Mouse (Mus musculus): Measurements from ENCODE around the gene Pkd1l2.

Pkd1l2 gene

DNA sequence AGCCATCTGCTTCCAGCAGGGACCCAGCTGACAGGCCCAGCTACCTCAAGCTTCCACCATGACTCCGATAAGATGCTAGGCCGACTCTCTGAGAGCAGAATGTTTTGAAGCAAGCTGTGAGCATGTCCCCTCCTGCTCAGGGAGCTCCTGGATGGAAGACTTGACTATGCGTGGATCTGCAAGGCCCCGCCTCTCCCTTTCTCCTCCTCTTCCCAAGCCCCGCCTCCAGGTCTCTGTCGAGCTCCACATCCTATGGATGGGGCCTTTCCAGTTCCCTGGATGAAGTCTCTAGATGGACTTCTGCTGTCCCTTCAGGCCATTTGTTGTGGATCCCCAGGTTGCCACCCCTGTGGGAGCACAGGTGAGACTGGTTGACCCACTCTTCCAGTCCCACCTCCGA, 23.2 kb downstream of the Pkd1l2 start:
- H3K4me3 ChIP-seq (replicated peaks; ENCODE audit: low read length) = peak overlapping the region; percentile 59
- no peaks in the 10 kb centered on the region for H3K36me3 ChIP-seq (ENCODE audit: insufficient read depth, low read length)
- H3K27me3 ChIP-seq (ENCODE audit: insufficient read depth, low read length) = peaks cover 25% of the 10 kb centered on the region
- TF ChIP-seq POU5F1 (IDR thresholded peaks at IDR 0.05; ENCODE audit: borderline replicate concordance, low read length) = no peak
- no peak for TF ChIP-seq CTCF (conservative IDR thresholded peaks at IDR 0.05; ENCODE audit: low read length)
- no peak for TF ChIP-seq NANOG (IDR thresholded peaks at IDR 0.05; ENCODE audit: borderline replicate concordance, low read length)
- H3K4me1 ChIP-seq (replicated peaks; ENCODE audit: low read depth, low read length) = peaks cover 22% of the 10 kb centered on the region
- H3K9me3 ChIP-seq (ENCODE audit: low read length) = no peaks in the 10 kb centered on the region

DNA sequence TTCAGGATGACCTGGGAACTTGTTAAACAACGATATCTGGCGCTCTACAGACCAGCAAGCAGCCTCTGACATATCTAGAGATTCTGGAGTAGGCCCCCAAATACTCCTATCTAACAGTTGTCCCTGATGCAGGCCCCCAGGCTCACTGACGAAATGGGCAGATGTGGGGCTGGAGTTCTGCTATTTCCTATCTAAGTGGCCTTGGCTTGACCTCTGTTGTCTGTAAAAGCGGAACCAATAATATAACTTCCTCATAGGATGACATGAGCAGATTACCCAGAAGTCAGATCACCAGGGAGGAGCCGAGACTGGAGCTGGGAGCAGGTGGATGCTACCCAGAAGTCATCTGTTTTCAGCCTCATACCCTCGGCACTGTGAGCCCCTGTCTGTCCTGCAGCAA, 27.2 kb downstream of the Pkd1l2 start:
- Histone ChIP-seq H3K4me1 (replicated peaks; ENCODE audit: low read depth, low read length) (peaks cover 11% of the 10 kb centered on the region), H3K27me3 (ENCODE audit: insufficient read depth, low read length) (peaks cover 31% of the 10 kb centered on the region), H3K36me3 (ENCODE audit: insufficient read depth, low read length) (no peaks in the 10 kb centered on the region), H3K4me3 (replicated peaks; ENCODE audit: low read length) (no peak overlapping the region), H3K9me3 (ENCODE audit: low read length) (no peaks in the 10 kb centered on the region)
- TF ChIP-seq NANOG (IDR thresholded peaks at IDR 0.05; ENCODE audit: borderline replicate concordance, low read length) = no peak
- no peak for TF ChIP-seq CTCF (conservative IDR thresholded peaks at IDR 0.05; ENCODE audit: low read length)
- no peak for TF ChIP-seq POU5F1 (IDR thresholded peaks at IDR 0.05; ENCODE audit: borderline replicate concordance, low read length)

DNA sequence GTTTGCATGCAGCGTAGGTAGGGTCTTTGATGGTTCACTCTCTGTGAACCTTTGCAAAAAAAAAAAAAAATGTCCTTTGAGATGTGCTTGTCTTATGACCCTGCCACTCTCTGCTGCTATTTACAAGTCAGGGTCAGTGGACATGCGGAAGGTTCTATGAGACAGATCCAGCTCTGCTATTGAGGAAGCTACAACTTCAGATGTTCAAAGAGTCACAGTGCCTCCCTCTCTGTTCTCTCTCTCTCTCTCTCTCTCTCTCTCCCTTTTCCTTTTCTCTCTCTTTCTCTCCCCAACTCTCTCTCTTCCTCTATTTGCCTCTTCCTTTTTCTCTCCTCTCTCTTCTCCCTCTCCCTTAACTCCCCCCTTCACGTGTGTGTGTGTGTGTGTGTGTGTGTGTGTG, 28.1 kb downstream of the Pkd1l2 start:
- Histone ChIP-seq H3K4me3 (replicated peaks; ENCODE audit: low read length) (no peak overlapping the region), H3K9me3 (ENCODE audit: low read length) (no peaks in the 10 kb centered on the region), H3K36me3 (ENCODE audit: insufficient read depth, low read length) (no peaks in the 10 kb centered on the region), H3K27me3 (ENCODE audit: insufficient read depth, low read length) (peaks cover 36% of the 10 kb centered on the region), H3K4me1 (replicated peaks; ENCODE audit: low read depth, low read length) (peaks cover 7% of the 10 kb centered on the region)
- TF ChIP-seq POU5F1 (IDR thresholded peaks at IDR 0.05; ENCODE audit: borderline replicate concordance, low read length) (no peak), CTCF (conservative IDR thresholded peaks at IDR 0.05; ENCODE audit: low read length) (no peak), NANOG (IDR thresholded peaks at IDR 0.05; ENCODE audit: borderline replicate concordance, low read length) (no peak)

DNA sequence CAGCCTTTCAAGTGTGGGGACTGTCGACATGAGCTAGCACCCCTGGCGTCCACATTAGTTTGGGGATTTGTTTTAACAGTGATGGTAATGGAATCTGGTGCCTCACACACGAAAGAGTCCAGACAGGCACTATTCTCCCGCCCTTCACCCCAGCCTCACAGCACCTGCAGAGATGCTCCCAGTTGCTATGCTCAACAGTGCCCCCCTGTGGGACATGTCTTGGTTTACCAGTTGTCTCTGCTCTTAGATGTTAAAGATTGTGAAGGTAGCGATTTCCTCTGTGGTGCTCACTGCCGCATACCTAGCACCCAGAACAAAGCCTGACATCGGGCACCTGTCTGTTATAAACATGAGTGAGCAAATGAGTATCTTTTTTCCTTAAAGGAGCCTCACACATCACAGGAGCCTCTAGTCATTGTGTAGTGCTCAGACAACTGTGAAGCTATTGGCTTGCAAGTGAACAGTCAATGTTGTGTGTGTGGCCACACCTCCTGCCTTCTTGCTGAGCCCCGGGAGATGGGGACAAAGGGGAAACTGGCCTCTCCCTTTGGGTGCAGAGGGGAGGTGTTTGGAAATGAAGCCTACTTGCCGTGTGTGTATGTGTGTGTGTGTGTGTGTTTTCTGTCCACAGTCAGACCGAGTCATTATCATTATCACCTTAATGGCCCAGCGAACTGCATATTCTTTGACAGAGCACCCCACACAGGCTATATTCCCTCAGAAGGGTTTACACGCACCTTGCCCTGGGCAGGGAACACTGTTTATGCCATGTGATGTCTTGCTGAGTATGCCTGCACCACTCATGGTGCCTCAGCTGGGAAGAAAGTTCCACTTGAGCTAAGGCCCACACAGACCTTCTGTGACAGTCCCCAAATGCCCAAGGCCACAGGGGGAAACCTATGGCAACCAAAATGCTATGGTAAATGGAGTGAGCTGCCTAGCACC, 28.8 kb downstream of the Pkd1l2 start:
- TF ChIP-seq CTCF (conservative IDR thresholded peaks at IDR 0.05; ENCODE audit: low read length) = peak; percentile 44; the same call in 1 of the 2 replicates
- no peak for TF ChIP-seq POU5F1 (IDR thresholded peaks at IDR 0.05; ENCODE audit: borderline replicate concordance, low read length)
- H3K9me3 ChIP-seq (ENCODE audit: low read length) = no peaks in the 10 kb centered on the region

DNA sequence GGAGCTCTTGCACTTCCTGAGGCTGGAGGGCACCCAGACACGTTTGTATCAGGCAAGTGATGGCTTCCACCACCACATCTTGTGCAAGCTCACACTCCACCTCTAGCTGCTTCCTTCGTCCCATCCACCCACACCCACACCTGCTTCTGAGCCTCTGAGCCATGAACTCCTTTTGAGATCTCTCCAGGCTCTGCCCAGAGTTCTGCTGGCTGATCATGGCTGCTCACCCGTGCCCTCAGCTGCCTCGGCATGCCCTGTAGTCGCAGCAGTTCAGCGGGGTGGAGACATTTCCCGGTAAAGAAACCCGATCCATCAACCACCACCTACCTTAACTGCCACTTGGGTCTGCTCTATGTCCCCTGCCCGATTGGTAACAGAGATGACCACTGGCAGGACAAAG, 30.9 kb downstream of the Pkd1l2 start:
- Histone ChIP-seq H3K27me3 (ENCODE audit: insufficient read depth, low read length) (peaks cover 31% of the 10 kb centered on the region), H3K9me3 (ENCODE audit: low read length) (no peaks in the 10 kb centered on the region), H3K4me1 (replicated peaks; ENCODE audit: low read depth, low read length) (no peaks in the 10 kb centered on the region; the same call in 1 of the 2 replicates), H3K4me3 (replicated peaks; ENCODE audit: low read length) (no peak overlapping the region), H3K36me3 (ENCODE audit: insufficient read depth, low read length) (no peaks in the 10 kb centered on the region)
- TF ChIP-seq CTCF (conservative IDR thresholded peaks at IDR 0.05; ENCODE audit: low read length) (no peak), POU5F1 (IDR thresholded peaks at IDR 0.05; ENCODE audit: borderline replicate concordance, low read length) (no peak), NANOG (IDR thresholded peaks at IDR 0.05; ENCODE audit: borderline replicate concordance, low read length) (no peak)

More for the DNA sequence above, 28.8 kb downstream of the Pkd1l2 start:
- Histone ChIP-seq H3K4me1 (replicated peaks; ENCODE audit: low read depth, low read length) (no peaks in the 10 kb centered on the region; the same call in 1 of the 2 replicates), H3K4me3 (replicated peaks; ENCODE audit: low read length) (no peak overlapping the region), H3K27me3 (ENCODE audit: insufficient read depth, low read length) (peaks cover 36% of the 10 kb centered on the region), H3K36me3 (ENCODE audit: insufficient read depth, low read length) (no peaks in the 10 kb centered on the region)

DNA sequence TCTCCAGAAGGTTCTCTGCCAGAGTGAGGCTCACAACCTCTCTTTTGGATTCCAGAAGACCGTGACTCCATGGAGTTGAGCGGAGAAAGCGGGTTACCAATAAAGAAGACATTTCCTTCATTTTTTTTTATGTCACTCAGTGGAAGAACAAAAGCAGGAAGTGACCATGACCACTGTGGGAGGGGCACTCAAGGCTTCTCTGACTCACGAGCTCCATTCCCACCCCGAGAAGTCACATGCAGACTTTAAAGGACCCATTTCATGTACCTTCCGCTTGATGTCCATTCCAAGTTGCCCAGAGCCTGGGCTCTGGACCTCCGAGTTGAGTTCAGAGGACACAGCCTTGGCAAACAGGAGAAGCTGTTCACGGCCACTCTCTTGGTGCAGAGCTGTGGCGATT, 31.5 kb downstream of the Pkd1l2 start:
- no peaks in the 10 kb centered on the region for H3K36me3 ChIP-seq (ENCODE audit: insufficient read depth, low read length)
- H3K9me3 ChIP-seq (ENCODE audit: low read length) = no peaks in the 10 kb centered on the region
- TF ChIP-seq CTCF (conservative IDR thresholded peaks at IDR 0.05; ENCODE audit: low read length) (no peak), NANOG (IDR thresholded peaks at IDR 0.05; ENCODE audit: borderline replicate concordance, low read length) (no peak), POU5F1 (IDR thresholded peaks at IDR 0.05; ENCODE audit: borderline replicate concordance, low read length) (no peak)
- no peak overlapping the region for H3K4me3 ChIP-seq (replicated peaks; ENCODE audit: low read length)
- peaks cover 26% of the 10 kb centered on the region for H3K27me3 ChIP-seq (ENCODE audit: insufficient read depth, low read length)
- no peaks in the 10 kb centered on the region; the same call in 1 of the 2 replicates for H3K4me1 ChIP-seq (replicated peaks; ENCODE audit: low read depth, low read length)

DNA sequence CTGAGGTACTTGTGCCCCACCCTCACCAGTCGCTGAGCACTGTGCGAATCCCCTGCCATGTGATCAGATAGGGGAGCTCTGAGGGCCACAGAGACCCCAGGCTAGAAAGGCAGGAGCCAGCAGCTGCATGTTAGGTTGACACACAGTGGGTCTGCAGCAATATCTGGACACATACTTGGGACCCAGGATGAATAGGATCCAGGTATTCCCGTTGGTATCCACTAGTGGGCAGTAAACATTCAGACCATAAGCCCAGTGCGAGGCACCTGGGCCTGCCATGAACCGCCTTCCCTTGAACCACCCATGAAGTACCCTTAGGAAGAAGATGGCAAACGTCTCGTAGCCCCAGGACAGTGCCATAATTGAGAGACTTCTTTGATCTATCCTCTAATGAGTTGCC, 32.8 kb downstream of the Pkd1l2 start:
- Histone ChIP-seq H3K36me3 (ENCODE audit: insufficient read depth, low read length) (no peaks in the 10 kb centered on the region), H3K4me1 (replicated peaks; ENCODE audit: low read depth, low read length) (no peaks in the 10 kb centered on the region; the same call in 1 of the 2 replicates), H3K9me3 (ENCODE audit: low read length) (no peaks in the 10 kb centered on the region), H3K27me3 (ENCODE audit: insufficient read depth, low read length) (peaks cover 28% of the 10 kb centered on the region), H3K4me3 (replicated peaks; ENCODE audit: low read length) (no peak overlapping the region)
- TF ChIP-seq CTCF (conservative IDR thresholded peaks at IDR 0.05; ENCODE audit: low read length) (peak; percentile 63), NANOG (IDR thresholded peaks at IDR 0.05; ENCODE audit: borderline replicate concordance, low read length) (no peak), POU5F1 (IDR thresholded peaks at IDR 0.05; ENCODE audit: borderline replicate concordance, low read length) (no peak)

DNA sequence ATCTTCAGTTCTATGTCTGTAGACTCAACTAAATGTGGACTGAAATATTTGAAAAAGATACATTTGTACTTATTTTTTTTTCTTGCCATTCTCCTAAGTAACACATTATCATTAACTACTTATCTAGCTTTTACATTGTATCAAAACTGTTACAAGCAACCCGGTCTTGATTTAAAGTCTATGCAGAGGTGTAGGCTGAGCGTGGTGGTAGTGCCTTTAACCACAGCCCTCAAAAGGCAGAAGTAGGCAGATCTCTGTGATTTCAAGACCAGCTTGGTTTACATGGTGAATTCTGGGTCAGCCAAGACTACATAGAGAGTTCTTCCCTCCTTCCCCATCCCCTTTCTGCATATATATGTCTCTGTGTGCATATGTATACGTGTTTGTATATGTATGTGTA, 38.7 kb downstream of the Pkd1l2 start:
- Histone ChIP-seq H3K36me3 (ENCODE audit: insufficient read depth, low read length) (no peaks in the 10 kb centered on the region), H3K27me3 (ENCODE audit: insufficient read depth, low read length) (peaks cover 41% of the 10 kb centered on the region), H3K9me3 (ENCODE audit: low read length) (no peaks in the 10 kb centered on the region), H3K4me1 (replicated peaks; ENCODE audit: low read depth, low read length) (peaks cover 7% of the 10 kb centered on the region), H3K4me3 (replicated peaks; ENCODE audit: low read length) (no peak overlapping the region)
- TF ChIP-seq POU5F1 (IDR thresholded peaks at IDR 0.05; ENCODE audit: borderline replicate concordance, low read length) (no peak), NANOG (IDR thresholded peaks at IDR 0.05; ENCODE audit: borderline replicate concordance, low read length) (no peak)
